Comparison of ENCODE assay signal across 14 mouse cellular contexts in the genomic region with DNA sequence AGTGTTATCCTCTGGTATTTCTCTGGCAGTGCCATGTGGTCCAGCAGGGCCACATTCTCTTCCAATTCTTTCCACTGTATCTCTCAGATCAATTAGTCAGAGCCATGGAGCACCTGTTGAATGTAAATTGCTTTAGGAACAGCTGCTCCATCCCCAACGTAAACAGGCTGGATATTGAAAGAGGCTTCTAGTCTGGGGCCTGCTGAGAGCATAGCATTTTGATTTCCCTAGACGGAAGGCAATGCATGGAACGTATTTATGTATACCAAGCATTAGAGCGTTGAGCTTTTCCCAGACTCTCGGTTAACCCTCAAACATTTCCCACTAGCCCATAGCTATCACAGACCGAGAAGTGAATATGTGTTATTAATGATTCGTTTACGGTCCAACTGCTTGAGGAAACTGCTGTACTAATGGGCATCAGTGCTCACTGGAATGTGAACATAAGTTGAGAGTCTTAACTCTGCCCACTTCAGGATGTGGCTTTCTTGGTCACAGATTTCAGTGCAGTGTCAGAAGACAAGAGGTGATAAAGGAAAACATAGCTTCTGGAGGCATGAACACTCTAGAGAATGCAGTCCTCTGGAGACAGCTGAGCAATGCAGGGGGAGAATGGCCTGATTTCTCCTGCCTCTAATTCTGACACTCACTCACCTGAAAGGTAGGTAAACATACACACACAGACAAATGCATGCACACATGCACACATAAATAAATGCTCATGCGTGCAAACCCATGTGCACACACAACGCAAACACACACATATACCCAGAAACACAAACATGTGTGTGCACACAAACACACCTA.
DNase-seq lines count a peak whose midpoint lies in the region; ATAC-seq and TF ChIP-seq lines count a peak whose summit lies in the region.
"Had no signal": no experiment of that assay in that cellular context is flagged by ENCODE, and none has a peak within 500 bp of the region (broad histone marks: within the 10 kb centered on the region; RNA-seq: fewer than 3 reads in every experiment).

No protein-coding gene starts in this region.

- TF ChIP-seq POLR2A in limb, embryonic 14.5 days (IDR thresholded peaks at IDR 0.05; ENCODE audit: borderline replicate concordance, extremely low read depth, insufficient read depth, insufficient read length), result no peak

- 59% methylated on average over 10 of the region's 10 CpGs for WGBS in embryonic facial prominence, embryonic 15.5 days
- WGBS in limb, embryonic 14.5 days, result 53% methylated on average over 10 of the region's 10 CpGs
- WGBS in neural tube, embryonic 11.5 days, result 72% methylated on average over 10 of the region's 10 CpGs

- no peaks in the 10 kb centered on the region for H3K36me3 ChIP-seq in embryonic facial prominence, embryonic 15.5 days
- no peaks in the 10 kb centered on the region for H3K36me3 ChIP-seq in limb, embryonic 14.5 days (ENCODE audit: control insufficient read depth, insufficient read depth, low read length)
- H3K36me3 ChIP-seq in neural tube, embryonic 11.5 days (ENCODE audit: control insufficient read depth, insufficient read depth, low read length), result no peaks in the 10 kb centered on the region
- H3K36me3 ChIP-seq: heart, embryonic 13.5 days had no signal

- ATAC-seq in embryonic facial prominence, embryonic 15.5 days (ENCODE audit: insufficient number of reproducible peaks, low FRiP score, low TSS enrichment, low read depth), result peak; percentile 82
- peak; percentile 85 for ATAC-seq in limb, embryonic 14.5 days (ENCODE audit: low FRiP score, low read depth)
- no peak; the same call in 1 of the 2 replicates for ATAC-seq in neural tube, embryonic 11.5 days (ENCODE audit: insufficient read depth, low FRiP score, low TSS enrichment)

- DNase-seq in embryo, embryonic 10.5 days (ENCODE audit: low spot score), result peak; percentile 23
- DNase-seq in embryo, embryonic 9.5 days (ENCODE audit: extremely low spot score), result no peak
- DNase-seq in limb, embryonic 14.5 days (ENCODE audit: low spot score), result peak; percentile 58
- peak; percentile 24 for DNase-seq in neural tube, embryonic 11.5 days (ENCODE audit: low spot score)
- DNase-seq in testis, postnatal 10 days (ENCODE audit: low spot score), result no peak
- DNase-seq in left cerebral cortex, postnatal 14 days (ENCODE audit: low spot score in 2 of 2), result no peak
- no peak for DNase-seq in urinary bladder, adult 2 months (ENCODE audit: low spot score)
- DNase-seq: cerebellum, adult 9-10 months; gastrocnemius, adult 2 months; lung, embryonic 14.5 days; thymus, adult 2 months had no signal

- H3K9ac ChIP-seq in embryonic facial prominence, embryonic 15.5 days, result no peak overlapping the region
- no peak overlapping the region for H3K9ac ChIP-seq in limb, embryonic 14.5 days (ENCODE audit: low read depth, low read length, severe bottlenecking)
- H3K9ac ChIP-seq in neural tube, embryonic 11.5 days (ENCODE audit: low read length), result no peak overlapping the region
- H3K9ac ChIP-seq: heart, embryonic 13.5 days; lung, embryonic 14.5 days had no signal

- H3K4me2 ChIP-seq in embryonic facial prominence, embryonic 15.5 days (replicated peaks), result no peak overlapping the region
- H3K4me2 ChIP-seq in limb, embryonic 14.5 days (replicated peaks; ENCODE audit: low read depth, low read length, severe bottlenecking), result no peak overlapping the region
- H3K4me2 ChIP-seq in neural tube, embryonic 11.5 days (ENCODE audit: low read depth), result no peak overlapping the region
- H3K4me2 ChIP-seq: heart, embryonic 13.5 days; lung, embryonic 14.5 days had no signal

- 0 out of 2 replicates have a peak, but pooled peaks cover 9% of the 10 kb centered on the region for H3K4me1 ChIP-seq in embryonic facial prominence, embryonic 15.5 days
- H3K4me1 ChIP-seq in limb, embryonic 14.5 days (ENCODE audit: control insufficient read depth, insufficient read depth, low read length), result peaks cover 3% of the 10 kb centered on the region; the same call in 1 of the 2 replicates
- no peaks in the 10 kb centered on the region for H3K4me1 ChIP-seq in neural tube, embryonic 11.5 days (ENCODE audit: control insufficient read depth, insufficient read depth, low read length)
- H3K4me1 ChIP-seq: heart, embryonic 13.5 days had no signal

- H3K27ac ChIP-seq in embryonic facial prominence, embryonic 15.5 days (replicated peaks), result no peak overlapping the region; the same call in 1 of the 2 replicates
- no peak overlapping the region for H3K27ac ChIP-seq in limb, embryonic 14.5 days (replicated peaks; ENCODE audit: low read depth, low read length)
- no peak overlapping the region for H3K27ac ChIP-seq in neural tube, embryonic 11.5 days (ENCODE audit: low read depth, low read length)
- H3K27ac ChIP-seq: gastrocnemius, adult 2 months; heart, embryonic 13.5 days had no signal

- no peaks in the 10 kb centered on the region for H3K9me3 ChIP-seq in embryonic facial prominence, embryonic 15.5 days (replicated peaks)
- H3K9me3 ChIP-seq in limb, embryonic 14.5 days (ENCODE audit: control insufficient read depth, low read length), result no peaks in the 10 kb centered on the region
- no peaks in the 10 kb centered on the region for H3K9me3 ChIP-seq in neural tube, embryonic 11.5 days (ENCODE audit: control insufficient read depth, low read length)
- H3K9me3 ChIP-seq: heart, embryonic 13.5 days had no signal

- H3K4me3 ChIP-seq in embryonic facial prominence, embryonic 15.5 days (replicated peaks), result no peak overlapping the region
- H3K4me3 ChIP-seq in limb, embryonic 14.5 days (replicated peaks; ENCODE audit: low read length), result no peak overlapping the region
- H3K4me3 ChIP-seq in neural tube, embryonic 11.5 days (ENCODE audit: low read depth, low read length), result no peak overlapping the region
- H3K4me3 ChIP-seq: gastrocnemius, adult 2 months; heart, embryonic 13.5 days; megakaryocyte, embryonic 14.5 days had no signal

- intact Hi-C loops in left cerebral cortex, postnatal 14 days (cut with DNase I), result no loop called here

- H3K27me3 ChIP-seq in embryonic facial prominence, embryonic 15.5 days, result no peaks in the 10 kb centered on the region
- H3K27me3 ChIP-seq in limb, embryonic 14.5 days (ENCODE audit: control insufficient read depth, insufficient read depth, low read length), result no peaks in the 10 kb centered on the region
- H3K27me3 ChIP-seq in neural tube, embryonic 11.5 days (ENCODE audit: control insufficient read depth, insufficient read depth, low read length), result no peaks in the 10 kb centered on the region
- H3K27me3 ChIP-seq: heart, embryonic 13.5 days had no signal

Comparison
In these comparisons a context has a peak if more than half of its experiments do, and no peak if none do; other contexts are left out.
1. DNase-seq: peak in embryo, embryonic 10.5 days (single experiment), limb, embryonic 14.5 days (single experiment) and neural tube, embryonic 11.5 days (single experiment); none in embryo, embryonic 9.5 days (single experiment), testis, postnatal 10 days (single experiment), left cerebral cortex, postnatal 14 days (0 of 2) and urinary bladder, adult 2 months (single experiment).